Mouse (Mus musculus) E14TG2a.4 (cell line): ENCODE data around the gene Zkscan16.

Experiments used
- CTCF ChIP-seq: conservative IDR thresholded peaks from 2 replicates; pipeline ENCODE4 v1.5.1; 2014; ENCODE audit warnings: low read length
- NANOG ChIP-seq: IDR thresholded peaks from 2 replicates; pipeline ENCODE4 v1.6.1; 2014; ENCODE audit warnings: borderline replicate concordance, low read length, mixed read lengths
- POU5F1 ChIP-seq: IDR thresholded peaks from 2 replicates; pipeline ENCODE4 v1.6.1; 2014; ENCODE audit warnings: low read length, borderline replicate concordance

DNA sequence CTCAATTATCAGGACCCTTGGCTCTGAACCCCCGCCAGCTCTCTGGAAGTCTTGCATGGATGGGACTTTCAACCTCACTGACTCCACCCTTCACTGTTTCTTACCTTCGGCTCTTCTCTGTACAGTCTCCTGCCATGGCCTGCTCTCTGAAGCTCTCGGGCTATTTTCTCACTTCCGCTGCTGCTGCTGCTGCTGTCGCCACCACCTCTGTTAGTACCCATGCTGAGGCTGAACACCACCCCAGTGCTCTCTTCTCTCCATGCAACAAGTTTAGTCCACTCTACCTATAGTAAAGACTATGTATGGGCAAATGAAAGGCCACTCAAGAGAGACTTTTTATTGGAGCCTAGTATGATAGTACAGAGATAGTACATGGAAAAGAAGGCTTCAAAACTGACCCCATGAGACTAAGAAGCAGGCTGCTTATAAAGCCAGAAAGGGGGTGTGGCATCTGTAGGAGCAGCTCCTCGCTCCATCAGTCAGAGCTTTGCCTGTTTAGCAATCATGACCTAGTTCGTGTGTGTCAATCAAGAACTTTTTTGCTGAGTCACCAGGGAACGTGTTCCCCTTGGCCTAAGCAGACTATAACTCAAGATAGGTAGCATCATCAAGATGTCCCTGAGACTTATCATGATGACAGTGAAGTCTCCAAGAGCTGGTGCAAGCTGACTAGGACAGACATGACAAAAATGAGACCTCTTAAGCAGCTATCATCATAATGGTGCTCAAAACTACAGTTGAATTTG is 28.2 kb upstream of the Zkscan16 start:
- TF ChIP-seq CTCF = no peak
- no peak for TF ChIP-seq POU5F1
- TF ChIP-seq NANOG = no peak
